Mouse (Mus musculus) inflammation-experienced regulatory T-cells, adult 6 months (primary cell): Measurements from ENCODE around the gene Tmem41b. TPM values are rescaled to one million over a fixed set of nuclear protein-coding genes. Genes with fewer than 3 reads are reported as not detected.

Experiments
- polyA plus RNA-seq, 3 experiments: library from polyadenylated mRNA; unstranded; fragments of 100-300 nt; shearing (Covaris generic); gene quantifications; one replicate each; pipeline ENCODE4 v1.2.1; 2017

The Tmem41b gene
- polyA plus RNA-seq, 3 experiments from 2014 or later: 32.8 to 38.3 (median 38.2) TPM

Other genes with a start within 250 kb of the Tmem41b start
- 100 to 1,000 TPM; 103 to 142 (median 121) TPM for gene Tmem9b, start 234.1 kb downstream of the Tmem41b start, polyA plus RNA-seq
- gene Nrip3, start 204.9 kb downstream of the Tmem41b start, polyA plus RNA-seq: under 1 TPM; 0.11 to 0.98 (median 0.74) TPM
- not detected for gene Scube2, start 121.2 kb downstream of the Tmem41b start, polyA plus RNA-seq
- gene Dennd5a, start 26.5 kb downstream of the Tmem41b start, polyA plus RNA-seq: 10 to 100 TPM; 24.7 to 27.5 (median 27.2) TPM
- 10 to 100 TPM; 23.6 to 44.6 (median 26.4) TPM for gene Ipo7, start 31.3 kb upstream of the Tmem41b start, polyA plus RNA-seq
- gene Zfp143, start 74.3 kb upstream of the Tmem41b start, polyA plus RNA-seq: 10 to 100 TPM; 35.4 to 48.6 (median 43.5) TPM
- 1 to 10 TPM; 1.5 to 4.5 (median 2.6) TPM for gene Wee1, start 135.1 kb upstream of the Tmem41b start, polyA plus RNA-seq
- gene Swap70, start 234.8 kb upstream of the Tmem41b start, polyA plus RNA-seq: 10 to 100 TPM; 28.6 to 38.2 (median 31.7) TPM